Mouse (Mus musculus) midbrain, embryonic 10.5 days (tissue): Measurements from ENCODE around the gene Slc26a10. TPM values are rescaled to one million over a fixed set of nuclear protein-coding genes. Genes with fewer than 3 reads are reported as not detected.
"Not testable (repeated sequence)": the region's sequence is repeated elsewhere in the genome, so short reads cannot be mapped to it uniquely, and the experiment has no call there.

Experiments used
- DNase-seq: peaks from one replicate; pipeline ENCODE4 v3.0.0-alpha.2; 2017; ENCODE audit warnings: low spot score
- H3K27ac ChIP-seq: fragments of 300-500 bp; sonication (generic); replicated peaks from 2 replicates; pipeline ENCODE4 v1.5.1; 2016; ENCODE audit warnings: mild to moderate bottlenecking
- H3K27me3 ChIP-seq: fragments of 300-500 bp; sonication (generic); 2 replicates; pipeline ENCODE4 v1.6.1; 2016; ENCODE audit warnings: low read depth, mild to moderate bottlenecking; ENCODE audit not compliant: poor library complexity, severe bottlenecking
- H3K36me3 ChIP-seq: fragments of 300-500 bp; sonication (generic); 2 replicates; pipeline ENCODE4 v1.6.1; 2016; ENCODE audit warnings: mild to moderate bottlenecking, moderate library complexity
- H3K4me1 ChIP-seq: fragments of 300-500 bp; sonication (generic); 2 replicates; pipeline ENCODE4 v1.6.1; 2016
- H3K4me3 ChIP-seq: fragments of 300-500 bp; sonication (generic); 2 replicates; pipeline ENCODE4 v1.5.1; 2016; ENCODE audit warnings: mild to moderate bottlenecking, moderate library complexity
- H3K9me3 ChIP-seq: fragments of 300-500 bp; sonication (generic); replicated peaks from 2 replicates; pipeline ENCODE4 v1.6.1; 2016; ENCODE audit warnings: mild to moderate bottlenecking
- WGBS: fragments of 180-500 bp; shearing (Covaris S2); methylation state at CpG from one replicate; pipeline ENCODE4 v1.1.7; 2016; 5-methylcytosine and 5-hydroxymethylcytosine counted together
- polyA plus RNA-seq: library from polyadenylated mRNA; unstranded; fragments of >200 nt; fragmentation: Nextera tagmentation; extraction: Ambion mirVana; gene quantifications from 2 replicates; pipeline ENCODE4 v1.2.1, GENCODE M21; 2016

Gene Slc26a10
- polyA plus RNA-seq, 1 experiment from 2014 or later: 1.4 TPM

- DNase-seq: peak; percentile 87
- peaks cover 70% of the 10 kb centered on the region for H3K27me3 ChIP-seq
- peaks cover 29% of the 10 kb centered on the region for H3K4me1 ChIP-seq
- no peaks in the 10 kb centered on the region for H3K36me3 ChIP-seq
- H3K27ac ChIP-seq: peak within 1 kb of the TSS; percentile 79
- H3K9me3 ChIP-seq: no peaks in the 10 kb centered on the region
- H3K4me3 ChIP-seq: peak within 1 kb of the TSS; percentile 70
- WGBS: 2% methylated on average over 52 of the region's 52 CpGs
Measured at GRCm38 (mm10) chr10:127164631-127165353, 15.7 kb downstream of the Slc26a10 start, which contains the start of gene B4galnt1. TSS of gene B4galnt1 (plus strand) at chr10:127165225.

GRCm38 (mm10) chr10:127164190-127164589 is 16.3 kb downstream of the Slc26a10 start:
- H3K27ac ChIP-seq: no peak overlapping the region
- no peaks in the 10 kb centered on the region for H3K9me3 ChIP-seq
- H3K27me3 ChIP-seq: peaks cover 64% of the 10 kb centered on the region
- no peaks in the 10 kb centered on the region for H3K36me3 ChIP-seq
- peaks cover 25% of the 10 kb centered on the region for H3K4me1 ChIP-seq
- H3K4me3 ChIP-seq: no peak overlapping the region
- no peak for DNase-seq
- WGBS: 95% methylated on average over 4 of the region's 4 CpGs

DNA sequence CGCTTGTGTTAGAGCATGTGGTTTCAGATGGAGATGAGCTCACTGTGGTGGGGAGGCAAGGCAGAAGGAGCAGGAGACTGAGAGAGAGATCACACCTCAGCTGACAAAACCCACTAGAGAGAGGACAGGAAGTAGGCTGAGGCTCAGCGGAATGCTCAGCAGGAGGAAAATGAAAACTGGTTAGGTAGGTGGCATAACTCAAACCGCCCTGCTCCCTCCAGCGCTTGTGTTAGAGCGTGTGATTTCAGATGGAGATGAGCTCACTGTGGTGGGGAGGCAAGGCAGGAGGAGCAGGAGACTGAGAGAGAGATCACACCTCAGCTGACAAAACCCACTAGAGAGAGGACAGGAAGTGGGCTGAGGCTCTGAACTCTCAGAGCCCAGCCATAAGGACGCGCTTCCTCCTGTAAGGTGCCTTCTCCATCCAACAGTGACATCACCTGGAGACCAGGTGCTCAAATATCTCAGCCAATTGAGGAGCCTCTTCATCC is 17.6 kb downstream of the Slc26a10 start:
- H3K27ac ChIP-seq, H3K9me3 ChIP-seq, H3K4me3 ChIP-seq, DNase-seq, H3K36me3 ChIP-seq: not testable (repeated sequence)
- Histone ChIP-seq H3K27me3 (peaks cover 50% of the 10 kb centered on the region), H3K4me1 (peaks cover 25% of the 10 kb centered on the region)
- 59% methylated on average over 7 of the region's 7 CpGs for WGBS

DNA sequence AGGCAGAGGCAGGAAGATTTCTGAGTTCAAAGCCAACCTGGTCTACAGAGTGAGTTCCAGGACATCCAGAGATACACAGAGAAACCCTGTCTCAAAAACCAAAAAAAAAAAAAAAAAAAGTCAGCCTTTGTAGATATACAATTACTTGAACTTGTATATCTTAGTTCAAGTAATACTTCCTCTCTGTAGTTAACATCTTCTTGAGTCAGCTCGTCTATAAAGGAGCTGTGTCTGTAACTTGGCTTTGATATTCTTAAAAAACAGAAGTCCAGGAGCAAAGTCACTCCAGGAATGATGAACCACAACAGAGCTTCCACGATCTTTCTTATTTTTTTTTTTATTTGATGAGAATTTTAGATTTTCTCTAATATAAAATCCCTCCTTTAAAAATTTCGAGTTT is 19.7 kb downstream of the Slc26a10 start:
- H3K9me3 ChIP-seq: no peaks in the 10 kb centered on the region
- DNase-seq: no peak
- no peaks in the 10 kb centered on the region for H3K36me3 ChIP-seq
- H3K4me1 ChIP-seq: peaks cover 12% of the 10 kb centered on the region
- no peak overlapping the region for H3K4me3 ChIP-seq
- 75% methylated on average over 3 of the region's 3 CpGs for WGBS
- H3K27ac ChIP-seq: no peak overlapping the region
- peaks cover 29% of the 10 kb centered on the region for H3K27me3 ChIP-seq

- Histone ChIP-seq H3K36me3 (no peaks in the 10 kb centered on the region), H3K4me1 (peaks cover 6% of the 10 kb centered on the region), H3K27ac (no peak overlapping the region), H3K9me3 (no peaks in the 10 kb centered on the region), H3K27me3 (peaks cover 23% of the 10 kb centered on the region), H3K4me3 (no peak overlapping the region)
- WGBS: 89% methylated on average over 9 of the region's 9 CpGs
- no peak for DNase-seq
Measured at GRCm38 (mm10) chr10:127160081-127160480, 20.4 kb downstream of the Slc26a10 start.

GRCm38 (mm10) chr10:127158471-127158870 is 22.0 kb downstream of the Slc26a10 start:
- 66% methylated on average over 3 of the region's 3 CpGs for WGBS

DNA sequence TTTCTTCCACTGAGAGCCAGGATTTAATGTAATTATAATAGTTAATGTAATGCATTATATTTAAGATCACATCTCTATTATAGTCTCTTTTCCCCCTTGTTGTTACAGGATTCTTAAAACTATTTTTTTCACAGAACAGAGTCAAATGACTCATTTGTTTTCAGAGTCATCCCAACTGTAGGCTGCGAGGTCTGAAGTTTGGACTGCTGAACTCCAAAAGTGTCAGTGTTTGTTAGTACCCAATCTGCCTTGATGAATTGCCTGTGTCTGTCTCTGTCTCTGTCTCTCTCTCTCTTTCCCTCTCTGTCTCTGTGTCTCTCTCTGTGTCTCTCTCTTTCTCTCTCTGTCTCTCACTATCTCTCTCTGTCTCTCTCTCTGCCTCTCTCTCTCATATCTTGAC is 23.9 kb downstream of the Slc26a10 start:
- Histone ChIP-seq H3K4me3 (no peak overlapping the region), H3K36me3 (no peaks in the 10 kb centered on the region), H3K4me1 (no peaks in the 10 kb centered on the region), H3K9me3 (peaks cover 5% of the 10 kb centered on the region; the same call in 1 of the 2 replicates), H3K27ac (no peak overlapping the region), H3K27me3 (no peaks in the 10 kb centered on the region)
- WGBS: 100% methylated on average over 1 of the region's 1 CpGs
- no peak for DNase-seq

More at GRCm38 (mm10) chr10:127158471-127158870, 22.0 kb downstream of the Slc26a10 start:
- no peaks in the 10 kb centered on the region for H3K9me3 ChIP-seq
- DNase-seq: no peak
- no peak overlapping the region for H3K27ac ChIP-seq
- peaks cover 7% of the 10 kb centered on the region for H3K27me3 ChIP-seq
- H3K4me3 ChIP-seq: no peak overlapping the region
- H3K4me1 ChIP-seq: no peaks in the 10 kb centered on the region
- H3K36me3 ChIP-seq: no peaks in the 10 kb centered on the region

DNA sequence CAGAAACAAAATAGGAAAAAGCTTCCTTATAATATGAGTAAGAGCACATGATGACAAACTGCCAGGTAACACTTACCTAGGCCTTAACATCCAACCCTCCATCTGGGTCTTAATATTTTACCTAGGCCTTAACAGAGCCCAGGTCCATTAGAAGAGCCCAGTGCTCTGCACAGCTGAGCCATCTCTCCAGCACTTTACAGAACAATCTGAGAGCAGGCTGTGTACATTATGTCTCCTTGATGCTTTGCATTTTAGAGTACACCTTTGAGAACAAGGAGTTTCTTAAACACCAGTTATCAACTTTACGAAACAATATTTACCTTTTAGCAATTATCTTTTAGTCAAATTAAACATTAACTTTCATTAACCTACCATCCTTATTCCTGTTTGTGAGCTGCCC is 24.4 kb downstream of the Slc26a10 start:
- 96% methylated on average over 1 of the region's 1 CpGs for WGBS

GRCm38 (mm10) chr10:127154652-127155051 is 25.8 kb downstream of the Slc26a10 start:
- 91% methylated on average over 5 of the region's 5 CpGs for WGBS
- no peak for DNase-seq
- no peaks in the 10 kb centered on the region for H3K4me1 ChIP-seq
- H3K27me3 ChIP-seq: no peaks in the 10 kb centered on the region
- no peak overlapping the region for H3K4me3 ChIP-seq
- peaks cover 5% of the 10 kb centered on the region; the same call in 1 of the 2 replicates for H3K9me3 ChIP-seq
- H3K27ac ChIP-seq: no peak overlapping the region
- no peaks in the 10 kb centered on the region for H3K36me3 ChIP-seq

More for the DNA sequence above, 24.4 kb downstream of the Slc26a10 start:
- DNase-seq: no peak
- Histone ChIP-seq H3K4me1 (no peaks in the 10 kb centered on the region), H3K36me3 (no peaks in the 10 kb centered on the region), H3K9me3 (peaks cover 5% of the 10 kb centered on the region; the same call in 1 of the 2 replicates), H3K4me3 (no peak overlapping the region), H3K27me3 (no peaks in the 10 kb centered on the region), H3K27ac (no peak overlapping the region)

- no peak overlapping the region for H3K4me3 ChIP-seq
- 97% methylated on average over 2 of the region's 2 CpGs for WGBS
- peaks cover 5% of the 10 kb centered on the region; the same call in 1 of the 2 replicates for H3K9me3 ChIP-seq
- DNase-seq: no peak
- no peak overlapping the region for H3K27ac ChIP-seq
- H3K4me1 ChIP-seq: no peaks in the 10 kb centered on the region
- no peaks in the 10 kb centered on the region for H3K36me3 ChIP-seq
- H3K27me3 ChIP-seq: no peaks in the 10 kb centered on the region
Measured at GRCm38 (mm10) chr10:127154241-127154640, 26.2 kb downstream of the Slc26a10 start.

DNA sequence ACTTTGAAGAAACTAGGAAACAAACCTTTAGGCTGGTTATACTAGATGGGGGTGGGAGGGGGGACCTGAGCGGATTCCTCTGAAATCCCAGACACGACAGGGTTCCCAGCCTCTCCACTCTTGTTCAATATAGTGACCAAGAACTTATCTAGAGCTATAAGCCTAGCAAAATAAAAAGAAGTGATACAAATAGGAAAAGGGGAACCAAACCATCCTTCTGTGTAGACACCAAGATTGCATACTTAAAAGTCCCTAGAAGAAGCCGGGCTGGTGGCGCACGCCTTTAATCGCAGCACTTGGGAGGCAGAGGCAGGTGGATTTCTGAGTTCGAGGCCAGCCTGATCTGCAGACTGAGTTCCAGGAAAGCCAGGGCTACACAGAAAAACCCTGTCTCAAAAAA is 27.1 kb downstream of the Slc26a10 start:
- no peaks in the 10 kb centered on the region for H3K4me1 ChIP-seq
- DNase-seq: no peak
- H3K4me3 ChIP-seq: no peak overlapping the region
- WGBS: 95% methylated on average over 7 of the region's 7 CpGs
- no peaks in the 10 kb centered on the region for H3K36me3 ChIP-seq
- no peaks in the 10 kb centered on the region for H3K27me3 ChIP-seq
- H3K9me3 ChIP-seq: peaks cover 5% of the 10 kb centered on the region; the same call in 1 of the 2 replicates
- no peak overlapping the region for H3K27ac ChIP-seq

- not testable (repeated sequence) for H3K27ac ChIP-seq, H3K4me3 ChIP-seq, H3K36me3 ChIP-seq, H3K4me1 ChIP-seq, H3K9me3 ChIP-seq, H3K27me3 ChIP-seq, DNase-seq
- 95% methylated on average over 10 of the region's 10 CpGs for WGBS
Measured at GRCm38 (mm10) chr10:127152556-127152955, 27.9 kb downstream of the Slc26a10 start.

DNA sequence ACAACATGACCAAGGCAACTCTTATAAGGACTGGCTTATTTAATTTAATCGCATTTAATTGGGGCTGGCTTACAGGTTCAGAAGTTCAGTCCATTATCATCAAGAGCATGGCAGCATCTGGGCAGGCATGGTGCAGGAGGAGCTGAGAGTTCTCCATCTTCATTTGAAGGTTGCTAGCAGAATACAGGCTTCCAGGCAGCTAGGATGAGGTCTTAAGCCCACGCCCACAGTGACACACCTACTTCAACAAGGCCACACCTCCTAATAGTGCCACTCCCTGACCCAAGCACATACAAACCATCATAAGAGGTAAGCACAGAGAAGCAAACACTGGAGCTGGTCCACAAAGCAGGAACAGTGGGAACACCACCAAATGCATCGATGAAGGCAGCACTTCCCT is 29.2 kb downstream of the Slc26a10 start:
- 91% methylated on average over 3 of the region's 3 CpGs for WGBS
- not testable (repeated sequence) for H3K9me3 ChIP-seq, H3K27ac ChIP-seq, H3K36me3 ChIP-seq, H3K27me3 ChIP-seq, H3K4me3 ChIP-seq, H3K4me1 ChIP-seq, DNase-seq
